Mouse (Mus musculus): ENCODE data around the gene Ciao1. TPM values are rescaled to one million over a fixed set of nuclear protein-coding genes. Genes with fewer than 3 reads are reported as not detected.
A peak's percentile ranks its signal among the peaks of the same experiment; 100 is the strongest.

The Ciao1 gene
- polyA plus RNA-seq, 1 experiment, result 53.8 TPM

- TF ChIP-seq EP300 (IDR thresholded peaks at IDR 0.05; ENCODE audit: insufficient read depth, low read depth, low read length) (no peak), POLR2A (IDR thresholded peaks at IDR 0.05; ENCODE audit: insufficient read depth, low read length) (no peak), CTCF (IDR thresholded peaks at IDR 0.05; ENCODE audit: low read depth, low read length) (no peak)
- H3K9me3 ChIP-seq (replicated peaks; ENCODE audit: control insufficient read depth, insufficient read depth, low read length, poor library complexity, severe bottlenecking), result no peaks in the 10 kb centered on the region
- no peak overlapping the region for H3K27ac ChIP-seq (ENCODE audit: insufficient read depth, low read length)
- H3K36me3 ChIP-seq (ENCODE audit: control insufficient read depth, insufficient read depth, low read length, poor library complexity, severe bottlenecking), result peaks cover 70% of the 10 kb centered on the region
- H3K4me1 ChIP-seq (ENCODE audit: control insufficient read depth, insufficient read depth, low read length), result no peaks in the 10 kb centered on the region
- H3K27me3 ChIP-seq (ENCODE audit: control insufficient read depth, insufficient read depth, low read length, poor library complexity, severe bottlenecking), result no peaks in the 10 kb centered on the region
- no peak overlapping the region for H3K4me3 ChIP-seq (ENCODE audit: low read depth, low read length)
- no peak overlapping the region for H3K9ac ChIP-seq (ENCODE audit: low read depth, poor library complexity, severe bottlenecking)
Measured at GRCm38 (mm10) chr2:127237897-127238610, 9.6 kb downstream of the Ciao1 start.

DNA sequence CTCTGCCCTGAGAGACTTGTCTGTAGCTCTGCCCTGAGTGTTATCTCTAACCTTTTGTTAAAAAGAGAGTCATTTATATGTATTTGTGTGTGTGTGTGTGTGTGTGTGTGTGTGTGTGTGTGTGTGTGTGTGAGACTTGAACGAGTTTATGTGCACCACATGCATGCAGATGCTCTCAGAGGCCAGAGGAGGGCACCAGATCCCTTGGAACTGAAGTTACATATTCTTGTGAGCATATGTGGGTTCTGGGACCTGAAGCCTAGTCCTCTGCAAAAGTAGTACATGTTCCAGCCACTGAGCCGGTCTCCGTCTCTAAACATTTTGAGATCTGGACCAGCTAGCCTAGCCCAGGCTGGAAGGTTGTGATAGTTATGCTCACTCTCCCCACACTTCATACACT, 22.4 kb downstream of the Ciao1 start:
- Histone ChIP-seq H3K27me3 (ENCODE audit: control insufficient read depth, insufficient read depth, low read length, poor library complexity, severe bottlenecking) (no peaks in the 10 kb centered on the region), H3K9me3 (replicated peaks; ENCODE audit: control insufficient read depth, insufficient read depth, low read length, poor library complexity, severe bottlenecking) (peaks cover 11% of the 10 kb centered on the region), H3K9ac (ENCODE audit: low read depth, poor library complexity, severe bottlenecking) (no peak overlapping the region), H3K4me3 (ENCODE audit: low read depth, low read length) (no peak overlapping the region), H3K27ac (ENCODE audit: insufficient read depth, low read length) (no peak overlapping the region), H3K36me3 (ENCODE audit: control insufficient read depth, insufficient read depth, low read length, poor library complexity, severe bottlenecking) (peaks cover 88% of the 10 kb centered on the region), H3K4me1 (ENCODE audit: control insufficient read depth, insufficient read depth, low read length) (no peaks in the 10 kb centered on the region)
- no peak for TF ChIP-seq CTCF (IDR thresholded peaks at IDR 0.05; ENCODE audit: low read depth, low read length)
- TF ChIP-seq EP300 (IDR thresholded peaks at IDR 0.05; ENCODE audit: insufficient read depth, low read depth, low read length), result no peak
- no peak for TF ChIP-seq POLR2A (IDR thresholded peaks at IDR 0.05; ENCODE audit: insufficient read depth, low read length)

DNA sequence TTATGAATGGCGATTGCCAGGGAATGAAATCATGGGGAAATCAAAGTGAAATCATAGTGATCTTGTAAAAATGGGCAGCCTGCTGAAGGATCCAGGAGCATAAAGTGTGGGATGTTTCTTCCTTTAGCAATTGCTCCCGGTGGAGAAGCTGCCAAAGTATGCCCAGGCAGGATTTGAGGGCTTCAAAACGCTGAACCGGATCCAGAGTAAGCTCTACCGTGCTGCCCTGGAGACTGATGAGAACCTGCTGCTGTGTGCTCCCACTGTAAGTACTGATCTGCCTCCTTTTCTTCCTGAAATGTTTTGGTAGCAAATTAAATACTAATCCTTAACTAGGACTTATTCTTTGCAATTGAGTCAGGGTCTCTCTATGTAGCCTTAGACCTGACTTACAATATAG, 29.9 kb downstream of the Ciao1 start:
- no peak overlapping the region for H3K4me3 ChIP-seq (ENCODE audit: low read depth, low read length)
- peaks cover 86% of the 10 kb centered on the region for H3K36me3 ChIP-seq (ENCODE audit: control insufficient read depth, insufficient read depth, low read length, poor library complexity, severe bottlenecking)
- H3K9ac ChIP-seq (ENCODE audit: low read depth, poor library complexity, severe bottlenecking), result no peak overlapping the region
- H3K27me3 ChIP-seq (ENCODE audit: control insufficient read depth, insufficient read depth, low read length, poor library complexity, severe bottlenecking), result no peaks in the 10 kb centered on the region
- H3K4me1 ChIP-seq (ENCODE audit: control insufficient read depth, insufficient read depth, low read length), result no peaks in the 10 kb centered on the region
- no peak overlapping the region for H3K27ac ChIP-seq (ENCODE audit: insufficient read depth, low read length)
- H3K9me3 ChIP-seq (replicated peaks; ENCODE audit: control insufficient read depth, insufficient read depth, low read length, poor library complexity, severe bottlenecking), result no peaks in the 10 kb centered on the region
- no peak for TF ChIP-seq POLR2A (IDR thresholded peaks at IDR 0.05; ENCODE audit: insufficient read depth, low read length)
- TF ChIP-seq CTCF (IDR thresholded peaks at IDR 0.05; ENCODE audit: low read depth, low read length), result no peak
- TF ChIP-seq EP300 (IDR thresholded peaks at IDR 0.05; ENCODE audit: insufficient read depth, low read depth, low read length), result no peak

- H3K4me1 ChIP-seq (ENCODE audit: control insufficient read depth, insufficient read depth, low read length), result no peaks in the 10 kb centered on the region
- no peaks in the 10 kb centered on the region for H3K9me3 ChIP-seq (replicated peaks; ENCODE audit: control insufficient read depth, insufficient read depth, low read length, poor library complexity, severe bottlenecking)
- H3K27ac ChIP-seq (ENCODE audit: insufficient read depth, low read length), result no peak overlapping the region
- H3K9ac ChIP-seq (ENCODE audit: low read depth, poor library complexity, severe bottlenecking), result no peak overlapping the region
- no peaks in the 10 kb centered on the region for H3K27me3 ChIP-seq (ENCODE audit: control insufficient read depth, insufficient read depth, low read length, poor library complexity, severe bottlenecking)
- H3K4me3 ChIP-seq (ENCODE audit: low read depth, low read length), result no peak overlapping the region
- TF ChIP-seq POLR2A (IDR thresholded peaks at IDR 0.05; ENCODE audit: insufficient read depth, low read length) (no peak), EP300 (IDR thresholded peaks at IDR 0.05; ENCODE audit: insufficient read depth, low read depth, low read length) (no peak), CTCF (IDR thresholded peaks at IDR 0.05; ENCODE audit: low read depth, low read length) (no peak)
- H3K36me3 ChIP-seq (ENCODE audit: control insufficient read depth, insufficient read depth, low read length, poor library complexity, severe bottlenecking), result peaks cover 49% of the 10 kb centered on the region
Measured at GRCm38 (mm10) chr2:127210701-127211100, 36.9 kb downstream of the Ciao1 start.

- no peaks in the 10 kb centered on the region for H3K27me3 ChIP-seq (ENCODE audit: control insufficient read depth, insufficient read depth, low read length, poor library complexity, severe bottlenecking)
- peak overlapping the region; percentile 78 for H3K4me3 ChIP-seq (ENCODE audit: low read depth, low read length)
- no peaks in the 10 kb centered on the region for H3K9me3 ChIP-seq (replicated peaks; ENCODE audit: control insufficient read depth, insufficient read depth, low read length, poor library complexity, severe bottlenecking)
- no peak for TF ChIP-seq CTCF (IDR thresholded peaks at IDR 0.05; ENCODE audit: low read depth, low read length)
- TF ChIP-seq POLR2A (IDR thresholded peaks at IDR 0.05; ENCODE audit: insufficient read depth, low read length), result no peak
- TF ChIP-seq EP300 (IDR thresholded peaks at IDR 0.05; ENCODE audit: insufficient read depth, low read depth, low read length), result no peak
- H3K27ac ChIP-seq (ENCODE audit: insufficient read depth, low read length), result peak overlapping the region; percentile 12; the same call in 1 of the 2 replicates
- peak overlapping the region; percentile 83 for H3K9ac ChIP-seq (ENCODE audit: low read depth, poor library complexity, severe bottlenecking)
- H3K4me1 ChIP-seq (ENCODE audit: control insufficient read depth, insufficient read depth, low read length), result no peaks in the 10 kb centered on the region
- H3K36me3 ChIP-seq (ENCODE audit: control insufficient read depth, insufficient read depth, low read length, poor library complexity, severe bottlenecking), result peaks cover 29% of the 10 kb centered on the region
Measured at GRCm38 (mm10) chr2:127208452-127208769, 39.2 kb downstream of the Ciao1 start.
